Mouse (Mus musculus): ENCODE results near the gene Mtap. TPM values are rescaled to one million over a fixed set of nuclear protein-coding genes. Genes with fewer than 3 reads are reported as not detected.

Gene Mtap
- total RNA-seq, 2 experiments from 2014 or later: 9.7 to 10.2 TPM

- no peak for DNase-seq
Observed at GRCm38 (mm10) chr4:89212178-89212577, 75.3 kb downstream of the Mtap start.

Other genes starting within 250 kb of the Mtap start
- gene Cdkn2a, start 157.5 kb downstream of the Mtap start, total RNA-seq (2021): not detected
- gene Cdkn2b, start 173.9 kb downstream of the Mtap start, total RNA-seq (2021): 1 to 10 TPM; 1.4 to 1.7 TPM